Mouse (Mus musculus): ENCODE measurements around the gene Bmp8a. TPM values are rescaled to one million over a fixed set of nuclear protein-coding genes. Genes with fewer than 3 reads are reported as not detected.

Bmp8a gene
- polyA plus RNA-seq, 1 experiment: 1.5 TPM

DNA sequence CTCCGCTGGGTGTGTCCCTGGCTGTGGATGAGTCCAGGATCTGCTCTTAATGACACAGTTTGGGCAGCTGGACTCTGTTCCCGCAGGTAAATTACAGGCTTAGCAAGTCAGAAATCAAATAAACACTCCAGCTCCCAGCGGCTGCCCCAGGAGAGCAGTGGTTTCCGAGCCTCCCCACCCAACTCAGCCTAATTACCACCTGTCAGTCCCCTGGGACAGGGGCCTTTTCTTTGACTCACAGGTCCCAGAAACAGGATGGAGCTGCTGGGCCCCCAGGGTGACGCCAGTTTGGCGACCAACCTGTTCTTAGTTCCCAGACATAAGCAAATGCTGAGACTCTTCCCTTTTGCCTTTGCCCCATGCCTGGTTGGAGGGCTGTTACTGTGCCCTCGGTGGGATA is 31.2 kb downstream of the Bmp8a start:
- Histone ChIP-seq H3K36me3 (ENCODE audit: control insufficient read depth, insufficient read depth, low read length) (no peaks in the 10 kb centered on the region), H3K4me3 (ENCODE audit: insufficient read depth, low read depth, low read length) (no peak overlapping the region), H3K27me3 (replicated peaks; ENCODE audit: control insufficient read depth, insufficient read depth, low read length) (no peaks in the 10 kb centered on the region), H3K4me1 (ENCODE audit: control insufficient read depth, insufficient read depth, low read length) (no peaks in the 10 kb centered on the region), H3K27ac (ENCODE audit: insufficient read depth, low read depth, low read length) (no peak overlapping the region)
- TF ChIP-seq CTCF (conservative IDR thresholded peaks at IDR 0.05; ENCODE audit: insufficient read depth, insufficient read length, low read depth, low read length): no peak
- TF ChIP-seq POLR2A (IDR thresholded peaks at IDR 0.05; ENCODE audit: low read depth, low read length): no peak
- 91% methylated on average over 7 of the region's 7 CpGs for WGBS
- DNase-seq: no peak

DNA sequence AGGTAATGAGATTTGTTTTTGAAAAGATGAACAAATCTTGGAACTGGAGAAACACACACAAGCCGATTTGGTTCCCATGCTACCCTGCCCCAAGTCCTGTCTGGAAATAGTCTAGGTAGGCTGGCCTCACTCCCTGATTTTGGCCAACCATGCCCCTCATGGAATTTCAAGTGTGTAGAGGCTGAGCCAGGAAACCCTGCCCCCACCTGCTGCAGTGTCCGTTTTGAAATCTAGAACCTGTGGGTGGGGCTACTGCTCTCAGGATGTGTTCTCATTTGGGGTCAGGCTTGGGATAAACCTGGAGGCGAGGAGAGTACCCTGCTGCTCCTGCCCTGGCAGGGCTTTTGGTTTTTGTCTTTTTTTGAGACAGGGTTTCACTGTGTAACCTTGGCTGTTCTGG is 34.8 kb downstream of the Bmp8a start:
- no peak overlapping the region for H3K27ac ChIP-seq (ENCODE audit: insufficient read depth, low read depth, low read length)
- H3K4me3 ChIP-seq (ENCODE audit: insufficient read depth, low read depth, low read length): no peak overlapping the region
- no peaks in the 10 kb centered on the region for H3K27me3 ChIP-seq (replicated peaks; ENCODE audit: control insufficient read depth, insufficient read depth, low read length)
- no peaks in the 10 kb centered on the region for H3K36me3 ChIP-seq (ENCODE audit: control insufficient read depth, insufficient read depth, low read length)
- DNase-seq: no peak
- 50% methylated on average over 3 of the region's 3 CpGs for WGBS
- H3K4me1 ChIP-seq (ENCODE audit: control insufficient read depth, insufficient read depth, low read length): no peaks in the 10 kb centered on the region
- TF ChIP-seq CTCF (conservative IDR thresholded peaks at IDR 0.05; ENCODE audit: insufficient read depth, insufficient read length, low read depth, low read length): no peak
- TF ChIP-seq POLR2A (IDR thresholded peaks at IDR 0.05; ENCODE audit: low read depth, low read length): no peak

DNA sequence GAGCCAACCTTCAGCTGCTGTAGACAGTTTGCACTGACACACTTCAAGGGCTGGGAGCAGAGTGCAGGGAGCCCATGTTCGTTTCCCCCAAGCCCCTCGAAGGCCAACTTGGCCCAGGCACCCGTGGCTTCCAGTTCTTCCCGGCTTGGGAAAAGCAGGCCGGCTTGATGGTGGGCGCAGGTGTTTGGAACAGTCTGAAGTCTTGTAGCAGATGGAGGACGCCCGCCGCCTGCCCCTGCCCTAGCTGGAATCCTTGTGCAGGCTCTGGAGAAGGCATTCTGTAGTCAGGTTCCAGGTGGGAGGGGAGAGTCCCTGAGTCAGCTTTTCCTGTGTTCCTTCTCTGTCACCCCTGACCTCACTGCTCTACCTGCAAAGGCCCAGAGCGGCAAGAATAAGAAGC is 36.1 kb downstream of the Bmp8a start:
- Histone ChIP-seq H3K4me1 (ENCODE audit: control insufficient read depth, insufficient read depth, low read length) (no peaks in the 10 kb centered on the region), H3K27me3 (replicated peaks; ENCODE audit: control insufficient read depth, insufficient read depth, low read length) (no peaks in the 10 kb centered on the region), H3K36me3 (ENCODE audit: control insufficient read depth, insufficient read depth, low read length) (no peaks in the 10 kb centered on the region), H3K27ac (ENCODE audit: insufficient read depth, low read depth, low read length) (no peak overlapping the region), H3K4me3 (ENCODE audit: insufficient read depth, low read depth, low read length) (no peak overlapping the region)
- no peak for TF ChIP-seq CTCF (conservative IDR thresholded peaks at IDR 0.05; ENCODE audit: insufficient read depth, insufficient read length, low read depth, low read length)
- no peak for TF ChIP-seq POLR2A (IDR thresholded peaks at IDR 0.05; ENCODE audit: low read depth, low read length)
- WGBS: 90% methylated on average over 10 of the region's 10 CpGs
- no peak for DNase-seq

DNA sequence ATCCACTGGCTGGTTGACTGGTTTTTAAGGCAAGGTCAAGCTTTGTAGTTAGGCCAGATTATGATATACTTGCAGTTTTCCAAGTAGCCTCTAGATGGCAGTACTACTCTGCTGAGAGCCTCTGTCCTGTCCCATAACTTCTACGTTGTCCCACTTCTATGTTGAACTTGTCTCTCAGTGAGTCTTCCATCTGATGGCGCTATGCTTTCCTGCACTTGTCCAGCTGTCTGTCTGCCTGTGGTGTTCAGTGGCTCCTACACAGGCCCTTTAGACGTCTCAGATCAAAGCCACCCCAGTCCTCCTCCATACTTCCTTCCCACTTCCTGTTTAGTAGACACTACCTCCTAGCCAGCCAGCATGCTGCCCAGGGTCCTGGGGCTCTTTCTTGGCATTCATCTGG is 37.3 kb downstream of the Bmp8a start:
- Histone ChIP-seq H3K4me3 (ENCODE audit: insufficient read depth, low read depth, low read length) (no peak overlapping the region), H3K27me3 (replicated peaks; ENCODE audit: control insufficient read depth, insufficient read depth, low read length) (no peaks in the 10 kb centered on the region), H3K27ac (ENCODE audit: insufficient read depth, low read depth, low read length) (no peak overlapping the region), H3K36me3 (ENCODE audit: control insufficient read depth, insufficient read depth, low read length) (no peaks in the 10 kb centered on the region), H3K4me1 (ENCODE audit: control insufficient read depth, insufficient read depth, low read length) (no peaks in the 10 kb centered on the region)
- WGBS: 26% methylated on average over 3 of the region's 3 CpGs
- TF ChIP-seq POLR2A (IDR thresholded peaks at IDR 0.05; ENCODE audit: low read depth, low read length): no peak
- TF ChIP-seq CTCF (conservative IDR thresholded peaks at IDR 0.05; ENCODE audit: insufficient read depth, insufficient read length, low read depth, low read length): peak; percentile 49
- DNase-seq: peak; percentile 68

DNA sequence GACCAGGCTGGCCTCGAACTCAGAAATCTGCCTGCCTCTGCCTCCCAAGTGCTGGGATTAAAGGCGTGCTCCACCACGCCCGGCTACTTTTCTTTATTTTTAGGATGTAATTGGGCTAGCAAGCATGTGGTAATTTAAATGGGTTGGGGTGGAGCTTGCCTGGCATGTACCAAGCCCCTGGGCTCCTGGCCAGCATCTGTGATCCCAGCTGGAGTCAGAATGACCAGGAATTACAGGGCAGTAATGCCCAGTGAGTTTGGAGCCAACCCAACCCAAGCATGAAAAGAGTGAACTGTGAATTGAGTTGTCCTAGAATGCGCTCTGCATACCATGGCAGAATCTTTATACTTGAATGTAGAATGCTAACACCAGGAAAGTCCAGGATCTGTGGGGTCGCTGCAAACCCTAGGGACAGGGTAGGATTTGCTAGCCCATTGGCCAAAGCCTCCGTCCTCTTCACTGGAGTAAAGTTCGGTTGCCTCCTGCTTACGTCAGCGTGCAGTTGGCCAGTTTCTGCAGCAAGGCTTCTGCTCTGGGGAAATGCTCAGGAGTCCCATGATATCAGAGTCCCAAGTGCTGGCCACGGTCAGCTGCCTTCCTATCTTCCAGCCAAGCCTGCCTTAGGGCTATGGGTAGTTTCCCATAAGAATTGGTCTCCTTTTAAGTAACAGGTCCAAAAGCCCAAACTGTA is 43.9 kb downstream of the Bmp8a start:
- no peak overlapping the region for H3K4me3 ChIP-seq (ENCODE audit: insufficient read depth, low read depth, low read length)
- no peaks in the 10 kb centered on the region for H3K4me1 ChIP-seq (ENCODE audit: control insufficient read depth, insufficient read depth, low read length)
- H3K27me3 ChIP-seq (replicated peaks; ENCODE audit: control insufficient read depth, insufficient read depth, low read length): no peaks in the 10 kb centered on the region
- peak; percentile 88 for DNase-seq
- H3K27ac ChIP-seq (ENCODE audit: insufficient read depth, low read depth, low read length): no peak overlapping the region
- 68% methylated on average over 11 of the region's 11 CpGs for WGBS
- TF ChIP-seq POLR2A (IDR thresholded peaks at IDR 0.05; ENCODE audit: low read depth, low read length) (no peak), CTCF (conservative IDR thresholded peaks at IDR 0.05; ENCODE audit: insufficient read depth, insufficient read length, low read depth, low read length) (no peak)
- H3K36me3 ChIP-seq (ENCODE audit: control insufficient read depth, insufficient read depth, low read length): no peaks in the 10 kb centered on the region; the same call in 1 of the 2 replicates

DNA sequence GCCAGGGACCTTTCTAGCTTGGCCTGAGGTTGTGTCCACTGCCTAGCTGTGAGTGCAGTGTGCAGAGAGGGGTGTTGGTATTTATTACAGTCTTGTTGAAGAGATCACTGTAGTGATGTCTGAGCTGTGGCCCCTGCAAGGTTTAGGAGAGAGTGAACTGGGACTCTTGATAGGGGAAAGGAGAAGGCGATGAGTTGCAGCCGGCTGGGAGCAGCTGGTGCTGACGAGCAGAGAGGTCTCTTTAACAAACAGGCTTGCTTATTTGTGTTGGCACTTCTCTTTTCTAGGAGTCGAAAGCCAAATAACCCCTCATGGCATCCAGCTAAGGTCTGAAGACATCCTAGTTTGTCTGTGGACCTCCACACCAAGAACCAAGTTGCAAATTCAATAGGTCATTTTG is 44.8 kb downstream of the Bmp8a start:
- 73% methylated on average over 4 of the region's 4 CpGs for WGBS
- DNase-seq: peak; percentile 40
- no peak for TF ChIP-seq POLR2A (IDR thresholded peaks at IDR 0.05; ENCODE audit: low read depth, low read length)
- TF ChIP-seq CTCF (conservative IDR thresholded peaks at IDR 0.05; ENCODE audit: insufficient read depth, insufficient read length, low read depth, low read length): no peak
- Histone ChIP-seq H3K27ac (ENCODE audit: insufficient read depth, low read depth, low read length) (no peak overlapping the region), H3K36me3 (ENCODE audit: control insufficient read depth, insufficient read depth, low read length) (peaks cover 3% of the 10 kb centered on the region), H3K4me1 (ENCODE audit: control insufficient read depth, insufficient read depth, low read length) (no peaks in the 10 kb centered on the region), H3K4me3 (ENCODE audit: insufficient read depth, low read depth, low read length) (no peak overlapping the region), H3K27me3 (replicated peaks; ENCODE audit: control insufficient read depth, insufficient read depth, low read length) (no peaks in the 10 kb centered on the region)

DNA sequence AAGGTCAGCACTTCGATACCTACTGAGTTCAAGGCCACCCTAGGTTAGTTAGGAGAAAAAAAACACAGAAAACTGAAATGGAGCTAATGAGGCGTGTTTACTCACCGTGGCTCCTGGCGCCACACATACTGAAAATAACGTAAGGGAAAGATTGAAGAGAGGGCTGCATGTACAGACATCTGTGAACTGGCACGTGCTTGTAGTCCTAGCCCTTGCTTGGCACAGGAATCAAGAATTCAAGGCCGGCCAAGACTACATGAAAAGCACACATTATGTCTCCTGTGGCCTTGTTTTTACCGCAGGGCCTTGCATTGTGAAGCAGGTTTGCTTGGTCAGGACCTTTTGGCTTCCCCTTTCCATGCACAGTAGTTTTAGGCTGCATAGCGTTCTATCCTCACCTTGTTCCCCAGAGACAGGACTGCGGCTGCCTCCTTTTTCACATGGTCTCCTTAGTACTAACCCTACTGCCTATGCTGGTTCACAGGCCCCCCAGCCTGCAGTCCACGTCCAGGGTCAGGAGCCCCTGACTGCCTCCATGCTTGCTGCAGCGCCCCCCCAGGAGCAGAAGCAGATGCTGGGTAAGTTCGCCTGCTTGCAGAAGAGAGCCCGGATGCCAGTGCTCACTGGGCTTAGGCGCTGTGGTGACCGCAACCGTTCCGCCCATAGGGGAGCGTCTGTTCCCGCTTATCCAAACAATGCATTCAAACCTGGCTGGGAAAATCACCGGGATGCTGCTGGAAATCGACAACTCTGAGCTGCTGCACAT is 45.7 kb downstream of the Bmp8a start:
- TF ChIP-seq POLR2A (IDR thresholded peaks at IDR 0.05; ENCODE audit: low read depth, low read length) (no peak), CTCF (conservative IDR thresholded peaks at IDR 0.05; ENCODE audit: insufficient read depth, insufficient read length, low read depth, low read length) (no peak)
- WGBS: 92% methylated on average over 22 of the region's 22 CpGs
- Histone ChIP-seq H3K36me3 (ENCODE audit: control insufficient read depth, insufficient read depth, low read length) (peaks cover 5% of the 10 kb centered on the region), H3K4me1 (ENCODE audit: control insufficient read depth, insufficient read depth, low read length) (no peaks in the 10 kb centered on the region), H3K27me3 (replicated peaks; ENCODE audit: control insufficient read depth, insufficient read depth, low read length) (no peaks in the 10 kb centered on the region), H3K4me3 (ENCODE audit: insufficient read depth, low read depth, low read length) (no peak overlapping the region), H3K27ac (ENCODE audit: insufficient read depth, low read depth, low read length) (no peak overlapping the region)
- no peak for DNase-seq
